Mouse (Mus musculus) right cerebral cortex, postnatal 4 days (tissue): ENCODE measurements around the gene Cep68.

Source experiments
- DNase-seq: peaks from one replicate; pipeline ENCODE4 v3.0.0-alpha.2; 2022

Cep68 gene

GRCm38 (mm10) chr11:20249296-20250110 is at the start of gene Cep68:
Gene Cep68, minus strand, starts transcription at chr11:20249429.
- DNase-seq, result peak; percentile 91

DNA sequence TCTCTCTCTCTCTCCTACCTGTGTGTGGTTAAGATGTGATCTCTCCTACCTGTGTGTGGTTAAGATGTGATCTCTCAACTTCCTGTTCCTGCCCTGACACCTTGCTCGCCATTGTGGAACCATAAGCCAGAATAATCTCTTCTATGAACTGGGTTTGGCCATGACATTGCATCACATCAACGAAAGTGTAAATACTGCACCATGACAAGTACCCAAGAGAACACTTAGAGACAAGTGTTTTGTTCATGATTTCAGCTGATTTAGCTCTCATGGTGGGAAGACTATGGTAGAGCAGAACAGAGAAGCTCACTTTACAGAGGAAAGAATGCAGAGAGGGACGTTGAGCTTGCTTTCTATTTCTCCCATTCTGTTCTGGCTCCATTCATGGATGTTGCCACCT is 35.2 kb upstream of the Cep68 start:
- DNase-seq, result no peak

GRCm38 (mm10) chr11:20282601-20283219 is 33.5 kb upstream of the Cep68 start:
- no peak for DNase-seq

DNA sequence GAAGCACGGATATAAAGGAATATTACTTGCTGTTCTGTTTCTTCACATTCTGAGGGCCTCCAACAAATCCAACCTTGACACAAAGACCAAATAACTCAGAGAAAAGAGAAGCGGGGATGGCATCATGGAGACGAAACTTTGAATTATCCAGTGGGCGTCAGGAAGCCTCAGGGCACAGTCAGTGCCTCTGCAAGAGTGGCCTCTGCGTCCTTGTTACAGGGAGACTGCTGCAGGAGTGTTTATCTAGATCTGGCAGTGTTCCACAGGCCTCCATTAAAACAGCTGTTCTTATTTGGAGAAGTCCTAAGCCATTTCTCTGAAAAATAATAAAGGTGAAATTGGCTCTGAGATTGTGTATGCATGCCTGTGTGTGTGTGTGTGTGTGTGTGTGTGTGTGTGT is 31.8 kb upstream of the Cep68 start:
- no peak for DNase-seq

DNA sequence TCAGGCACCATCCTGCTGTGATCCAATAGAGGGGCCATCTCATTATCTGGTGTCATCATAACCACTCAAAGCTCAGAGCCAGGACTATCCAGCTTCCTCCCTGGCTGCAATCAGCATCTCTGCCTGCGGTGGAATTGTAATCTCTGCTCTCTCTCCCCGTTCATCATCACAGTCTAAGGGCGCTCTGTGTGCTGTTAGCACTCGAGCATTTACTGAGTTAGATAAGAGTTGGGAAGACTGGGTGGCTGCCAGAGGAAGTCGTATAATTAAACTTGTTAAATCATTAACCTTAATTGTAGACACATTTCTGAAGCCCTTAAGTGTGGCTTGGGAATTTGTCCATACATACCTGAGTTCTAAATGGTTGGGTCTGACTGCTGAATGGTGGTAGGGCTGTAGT is 29.5 kb upstream of the Cep68 start:
- no peak for DNase-seq

GRCm38 (mm10) chr11:20277106-20277505 is 27.9 kb upstream of the Cep68 start:
- DNase-seq, result no peak

DNA sequence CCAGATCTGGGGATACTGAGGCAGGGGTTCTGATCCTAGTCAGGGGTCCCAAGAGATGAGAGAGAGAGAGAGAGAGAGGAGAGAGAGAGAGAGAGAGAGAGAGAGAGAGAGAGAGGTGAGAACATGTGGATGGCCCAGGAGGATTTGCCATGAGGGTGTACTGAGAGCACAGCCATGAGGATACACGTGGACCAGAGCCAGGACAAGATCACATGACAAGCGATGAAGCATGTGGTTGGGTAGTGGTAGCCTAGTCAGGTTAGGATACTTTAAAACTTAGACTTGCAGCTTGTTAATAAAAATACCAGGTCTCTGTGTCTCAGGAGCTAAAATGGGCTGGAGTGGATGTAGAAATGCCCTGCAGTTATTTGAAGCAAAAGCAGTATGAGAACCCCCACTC is 26.7 kb upstream of the Cep68 start:
- no peak for DNase-seq

DNA sequence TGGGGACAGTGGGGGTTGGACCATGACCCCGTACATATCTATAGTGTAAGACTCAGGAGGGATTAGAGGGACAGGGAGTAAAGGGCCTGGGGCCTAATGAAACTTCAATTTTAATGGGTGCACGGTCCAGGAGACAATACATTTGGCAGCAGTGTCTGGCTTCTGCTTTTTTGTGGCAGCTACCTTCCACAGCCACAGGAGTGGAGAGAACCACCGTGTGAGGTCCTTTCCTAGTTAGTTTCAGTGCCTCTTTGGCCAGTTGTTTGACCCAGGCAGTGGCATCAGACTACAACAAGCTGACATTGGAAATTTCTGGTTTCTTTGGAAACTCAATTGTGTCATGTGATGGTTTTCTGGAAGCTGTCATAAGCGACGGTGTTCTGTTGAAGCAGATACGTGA is 20.7 kb upstream of the Cep68 start:
- no peak for DNase-seq

DNA sequence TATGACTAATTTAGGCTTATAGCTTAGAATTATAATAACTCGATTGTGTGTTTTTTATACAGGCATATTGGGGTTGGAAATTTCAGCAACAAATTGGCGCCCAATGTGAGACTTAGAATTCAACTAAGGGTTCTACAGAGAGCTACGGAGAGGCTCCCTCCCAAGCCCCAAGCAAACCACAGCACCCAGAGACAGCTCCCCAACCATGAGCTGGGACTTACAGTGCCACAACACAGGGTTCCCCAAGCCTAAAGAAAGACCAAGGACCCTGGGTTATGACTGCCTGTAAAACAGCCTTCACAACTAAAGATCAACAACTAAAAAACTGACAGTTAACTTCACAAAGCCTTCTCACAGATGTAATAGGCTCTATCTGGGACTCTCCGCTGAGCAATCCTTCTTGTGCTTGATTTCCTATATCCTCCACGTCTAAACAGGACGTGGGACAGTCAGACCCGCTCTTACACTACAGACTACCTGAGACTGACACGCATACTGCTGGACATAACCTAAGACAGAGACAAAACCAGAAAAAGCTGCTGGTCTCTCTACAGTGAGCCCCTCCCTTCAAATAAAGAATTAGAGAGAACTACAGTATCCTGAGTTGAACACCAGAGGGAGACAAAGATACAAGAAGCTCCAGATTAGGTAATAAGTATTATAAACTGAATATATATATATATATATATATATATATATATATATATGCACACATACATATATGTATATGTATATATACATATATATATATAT is 13.6 kb upstream of the Cep68 start:
- no peak for DNase-seq

DNA sequence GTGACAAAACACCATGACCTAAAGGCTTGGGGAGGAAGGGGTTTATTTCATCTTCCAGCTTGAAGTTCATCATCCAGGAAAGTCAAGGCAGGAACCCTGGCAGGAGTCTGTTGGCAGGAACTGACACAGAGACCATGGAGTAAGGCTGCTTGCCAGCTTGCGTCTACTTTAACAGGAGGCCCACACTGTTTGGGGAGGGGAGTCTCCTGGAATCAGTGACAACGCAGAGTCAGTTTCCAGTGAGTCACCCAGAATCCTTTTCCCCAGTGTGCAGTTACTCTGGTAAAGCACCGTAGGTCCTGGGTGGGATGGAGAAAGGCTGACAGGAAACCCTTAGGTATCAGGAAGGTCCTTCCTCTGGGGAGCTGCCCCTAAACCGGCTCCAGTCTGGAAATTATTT is 5.6 kb upstream of the Cep68 start:
- DNase-seq, result no peak

GRCm38 (mm10) chr11:20253088-20253487 is 3.9 kb upstream of the Cep68 start:
- DNase-seq, result no peak

DNA sequence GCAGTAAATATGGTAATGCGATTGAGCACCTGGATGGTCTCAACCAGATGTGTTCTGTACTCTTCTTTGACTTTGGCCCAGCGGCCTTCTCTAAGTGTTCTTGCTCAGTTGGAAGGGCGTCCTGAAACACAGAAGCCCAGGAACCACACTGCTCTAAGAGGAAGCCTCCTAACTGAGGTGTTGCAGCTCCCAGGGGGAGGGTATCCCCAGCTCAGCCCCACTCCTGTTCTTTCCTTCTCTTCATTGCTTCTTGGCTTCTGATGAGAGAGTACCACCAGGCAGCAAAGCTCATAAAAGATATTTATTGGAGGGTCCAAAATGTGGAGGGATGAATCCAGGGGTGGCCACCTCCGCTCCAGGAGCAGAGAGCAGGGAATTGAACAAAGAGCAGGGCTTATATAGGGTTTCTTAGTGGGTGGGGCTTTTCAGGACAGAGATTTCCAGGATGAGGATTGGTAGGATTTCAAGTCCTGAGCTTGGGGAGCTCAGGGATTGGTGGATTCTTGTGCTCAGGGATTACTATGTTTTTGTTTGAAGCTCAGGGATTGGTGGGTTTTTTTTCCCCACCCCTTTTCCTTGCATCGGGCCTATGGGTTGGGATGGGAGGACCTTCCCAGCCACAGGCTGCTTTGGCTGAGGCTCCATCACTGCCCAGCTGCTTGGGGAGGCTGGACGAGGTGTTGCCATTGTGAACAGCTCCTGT is 1.4 kb upstream of the Cep68 start:
- DNase-seq, result no peak

GRCm38 (mm10) chr11:20248840-20249239 is 389 bp downstream of the Cep68 start:
- DNase-seq, result no peak

DNA sequence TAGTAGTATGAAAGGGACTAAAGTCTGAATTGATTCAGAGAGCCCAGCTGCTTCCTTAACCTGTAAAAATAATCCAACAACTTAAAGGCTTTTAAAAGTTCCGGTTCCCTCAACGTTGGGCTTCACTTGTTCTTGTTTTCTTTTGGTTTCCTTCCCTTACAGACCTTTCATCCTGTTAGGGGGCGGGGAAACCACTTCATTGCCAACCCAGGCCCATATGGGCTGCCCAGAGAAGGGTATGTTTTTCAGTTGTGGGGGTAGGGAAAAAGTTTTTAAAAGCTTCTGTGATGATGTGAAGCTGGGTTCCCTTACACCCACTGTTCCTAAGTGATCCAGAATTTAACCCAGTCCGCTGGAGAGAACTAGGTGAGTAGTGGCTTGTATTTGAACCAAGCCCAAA is 952 bp downstream of the Cep68 start:
- DNase-seq, result no peak

DNA sequence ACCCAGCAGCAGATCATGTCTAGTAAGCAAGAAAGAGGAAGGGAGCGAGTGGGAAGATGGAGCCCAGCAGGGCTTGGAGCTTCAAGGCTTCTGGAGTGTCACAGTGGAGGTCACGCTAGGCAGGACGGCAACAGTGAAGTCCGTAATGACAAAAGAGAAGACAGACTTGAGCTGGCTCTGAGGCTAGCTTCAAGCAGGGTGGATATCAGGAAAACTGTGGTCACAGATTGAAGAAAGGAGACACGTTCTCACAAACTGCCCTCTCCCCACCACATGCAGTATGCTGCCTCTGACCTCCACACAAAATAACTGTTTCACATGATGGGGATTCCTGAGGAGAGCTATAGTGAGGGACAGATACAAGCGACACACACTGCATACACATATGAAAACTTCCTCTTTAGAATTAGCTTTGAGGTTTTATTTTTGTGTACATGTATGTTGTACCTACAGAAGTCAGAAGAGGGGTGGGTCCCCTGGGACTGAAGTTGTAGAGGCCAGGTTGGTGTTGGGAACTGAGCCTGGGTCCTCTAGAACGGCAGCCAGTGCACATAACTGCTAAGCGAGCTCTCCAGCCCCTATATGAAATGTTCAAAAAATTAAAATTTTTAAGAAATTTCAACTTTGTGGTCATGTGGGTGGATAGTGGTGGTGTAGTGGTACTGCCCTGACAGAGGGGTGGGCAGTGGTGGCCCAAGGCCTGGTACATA is 1.9 kb downstream of the Cep68 start:
- no peak for DNase-seq

- no peak for DNase-seq
Measured at GRCm38 (mm10) chr11:20246616-20247015, 2.6 kb downstream of the Cep68 start.

GRCm38 (mm10) chr11:20245316-20245715 is 3.9 kb downstream of the Cep68 start:
- DNase-seq, result no peak

- DNase-seq, result no peak
Measured at GRCm38 (mm10) chr11:20244336-20245290, 4.6 kb downstream of the Cep68 start.

DNA sequence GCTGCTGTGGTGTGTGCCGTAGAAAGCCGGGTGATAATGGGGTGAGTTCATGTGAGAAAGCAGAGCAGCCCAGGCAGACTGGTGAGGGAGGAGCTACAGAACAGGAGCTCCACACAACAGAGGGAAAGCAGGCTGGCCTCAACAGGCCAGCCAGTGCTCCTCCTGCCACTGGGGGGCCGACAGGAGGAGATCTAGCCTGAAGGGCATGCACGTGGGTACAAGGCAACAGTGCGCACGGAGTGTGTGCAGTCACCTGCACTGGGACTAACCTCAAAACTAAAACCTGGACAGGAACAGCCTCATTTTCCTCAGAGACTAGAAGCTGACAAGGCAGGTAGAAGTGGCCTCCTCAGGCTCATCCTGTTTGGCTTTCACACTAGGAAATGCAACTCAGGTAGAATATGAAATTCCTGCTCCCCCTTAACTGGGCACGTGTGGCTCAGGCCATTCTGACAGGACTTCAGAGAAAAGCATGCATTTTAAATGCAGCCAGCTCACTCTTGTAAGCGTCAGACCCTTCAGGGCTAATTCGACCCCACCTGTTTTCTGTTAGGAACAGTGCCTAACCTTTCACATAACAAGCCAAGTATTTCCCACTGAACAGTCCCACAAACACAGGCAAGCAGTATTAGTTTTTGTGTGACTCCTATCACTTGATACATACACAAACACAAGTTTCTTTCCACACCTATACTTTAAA is 5.9 kb downstream of the Cep68 start:
- DNase-seq, result no peak

DNA sequence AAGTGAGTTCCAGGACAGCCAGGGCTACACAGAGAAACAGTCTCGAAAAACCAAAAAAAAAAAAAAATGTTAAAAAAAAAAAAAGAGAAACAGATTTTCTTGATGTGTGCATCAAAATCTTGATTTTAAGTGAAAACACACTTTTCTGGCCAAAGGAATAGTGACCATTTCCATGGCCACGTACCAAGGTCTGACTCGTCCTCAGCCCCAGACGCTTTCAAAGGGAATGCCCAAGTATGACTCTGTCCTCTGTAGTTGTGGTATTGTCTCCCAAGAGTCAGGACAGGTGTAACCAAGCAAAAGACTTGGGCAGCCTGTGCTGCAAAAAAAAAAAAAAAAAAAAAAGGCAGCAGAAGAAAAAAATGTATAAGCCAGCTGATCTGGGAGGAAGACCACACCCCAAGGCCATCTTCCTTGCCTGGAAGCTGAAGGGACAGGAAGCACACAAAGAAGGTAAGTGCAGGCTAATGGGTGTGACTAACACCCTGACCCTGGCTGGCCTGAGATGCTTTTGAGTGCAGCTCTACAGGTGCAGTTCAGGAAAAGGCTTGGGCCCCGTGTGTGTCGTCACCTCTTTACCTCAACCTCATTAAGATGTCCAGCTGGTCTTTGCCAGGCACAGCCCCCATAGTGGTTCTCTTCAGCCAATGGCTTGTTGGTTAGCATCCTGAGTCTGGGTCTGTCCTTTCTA is 6.7 kb downstream of the Cep68 start:
- DNase-seq, result no peak
